Mouse (Mus musculus): ENCODE data around the gene Abtb2.

The Abtb2 gene

GRCm38 (mm10) chr2:103622950-103623349 is 56.8 kb downstream of the Abtb2 start:
- no peak for DNase-seq

- peak; percentile 54 for DNase-seq
Observed at GRCm38 (mm10) chr2:103625349-103625932, 59.3 kb downstream of the Abtb2 start.

GRCm38 (mm10) chr2:103627101-103627500 is 61.0 kb downstream of the Abtb2 start:
- no peak for DNase-seq

- DNase-seq = no peak
Observed at GRCm38 (mm10) chr2:103629956-103630355, 63.8 kb downstream of the Abtb2 start.

GRCm38 (mm10) chr2:103631293-103631717 is 65.2 kb downstream of the Abtb2 start:
- DNase-seq = no peak

- DNase-seq = no peak
Observed at GRCm38 (mm10) chr2:103632136-103632925, 66.2 kb downstream of the Abtb2 start.

- DNase-seq = no peak
Observed at GRCm38 (mm10) chr2:103632926-103633250, 66.8 kb downstream of the Abtb2 start.

- DNase-seq = no peak
Observed at GRCm38 (mm10) chr2:103635731-103636487, 69.8 kb downstream of the Abtb2 start.

GRCm38 (mm10) chr2:103637385-103637784 is 71.3 kb downstream of the Abtb2 start:
- no peak for DNase-seq

GRCm38 (mm10) chr2:103637943-103638342 is 71.8 kb downstream of the Abtb2 start:
- DNase-seq = no peak

- no peak for DNase-seq
Observed at GRCm38 (mm10) chr2:103639701-103640100, 73.6 kb downstream of the Abtb2 start.

GRCm38 (mm10) chr2:103640861-103641260 is 74.8 kb downstream of the Abtb2 start:
- no peak for DNase-seq

- DNase-seq = no peak
Observed at GRCm38 (mm10) chr2:103643584-103644211, 77.6 kb downstream of the Abtb2 start.

- DNase-seq = no peak
Observed at GRCm38 (mm10) chr2:103644418-103644817, 78.3 kb downstream of the Abtb2 start.

- no peak for DNase-seq
Observed at GRCm38 (mm10) chr2:103650314-103650879, 84.3 kb downstream of the Abtb2 start.

- DNase-seq = no peak
Observed at GRCm38 (mm10) chr2:103652121-103652520, 86.0 kb downstream of the Abtb2 start.

- no peak for DNase-seq
Observed at GRCm38 (mm10) chr2:103655037-103655436, 88.9 kb downstream of the Abtb2 start.

GRCm38 (mm10) chr2:103656028-103656427 is 89.9 kb downstream of the Abtb2 start:
- DNase-seq = no peak

- DNase-seq = no peak
Observed at GRCm38 (mm10) chr2:103659167-103659566, 93.1 kb downstream of the Abtb2 start.

- no peak for DNase-seq
Observed at GRCm38 (mm10) chr2:103659648-103660556, 93.8 kb downstream of the Abtb2 start.

- DNase-seq = no peak
Observed at GRCm38 (mm10) chr2:103661696-103662095, 95.6 kb downstream of the Abtb2 start.

GRCm38 (mm10) chr2:103662121-103662520 is 96.0 kb downstream of the Abtb2 start:
- DNase-seq = peak; percentile 19

Measured in kidney, adult 9 months (tissue).